Mouse (Mus musculus): ENCODE results near the gene Pou5f1. TPM values are rescaled to one million over a fixed set of nuclear protein-coding genes. Genes with fewer than 3 reads are reported as not detected.

Pou5f1 gene
- polyA plus RNA-seq, 1 experiment from 2014 or later, result not detected

DNA sequence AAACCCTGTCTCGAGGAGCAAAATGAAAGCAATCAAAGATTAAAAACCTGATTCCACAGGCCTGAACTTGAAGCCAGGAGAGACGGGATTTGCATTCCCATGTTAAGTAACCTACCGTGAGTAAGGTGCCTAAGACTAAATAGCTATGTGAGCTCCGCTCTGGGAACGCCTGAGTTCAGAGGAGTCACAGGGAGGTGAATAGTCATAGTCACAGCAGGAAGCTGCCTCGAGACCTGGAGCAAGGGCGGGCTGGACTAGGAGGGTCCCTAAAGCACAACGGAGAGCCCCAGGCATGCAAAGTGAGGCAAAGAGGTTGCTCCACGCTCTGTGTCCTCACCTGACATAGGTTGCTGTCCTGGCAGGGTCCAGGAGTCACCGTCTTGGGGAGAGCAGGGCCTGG lies 33.7 kb downstream of the Pou5f1 start:
- no peaks in the 10 kb centered on the region for H3K9me3 ChIP-seq
- H3K9ac ChIP-seq, result no peak overlapping the region
- no peak for ATAC-seq (ENCODE audit: extremely low read depth, insufficient number of reproducible peaks, low FRiP score, low TSS enrichment)
- H3K4me2 ChIP-seq, result no peak overlapping the region
- H3K4me3 ChIP-seq, result no peak overlapping the region
- H3K4me1 ChIP-seq, result peaks cover 12% of the 10 kb centered on the region
- 0 out of 2 replicates have a peak, but pooled peaks cover 3% of the 10 kb centered on the region for H3K27me3 ChIP-seq (replicated peaks)
- no peak overlapping the region for H3K27ac ChIP-seq (replicated peaks)
- H3K36me3 ChIP-seq, result no peaks in the 10 kb centered on the region
- WGBS, result 46% methylated on average over 10 of the region's 10 CpGs

GRCm38 (mm10) chr17:35542761-35543411 lies 37.1 kb downstream of the Pou5f1 start:
- 0 out of 2 replicates have a peak, but pooled peaks cover 3% of the 10 kb centered on the region for H3K27me3 ChIP-seq (replicated peaks)
- WGBS, result 71% methylated on average over 15 of the region's 15 CpGs
- peak overlapping the region; percentile 37 for H3K4me2 ChIP-seq
- H3K36me3 ChIP-seq, result no peaks in the 10 kb centered on the region
- no peak overlapping the region for H3K9ac ChIP-seq
- no peak overlapping the region; the same call in 1 of the 2 replicates for H3K4me3 ChIP-seq
- peaks cover 17% of the 10 kb centered on the region for H3K4me1 ChIP-seq
- peak overlapping the region; percentile 15; the same call in 1 of the 2 replicates for H3K27ac ChIP-seq (replicated peaks)
- no peaks in the 10 kb centered on the region for H3K9me3 ChIP-seq
- no peak for ATAC-seq (ENCODE audit: extremely low read depth, insufficient number of reproducible peaks, low FRiP score, low TSS enrichment)

DNA sequence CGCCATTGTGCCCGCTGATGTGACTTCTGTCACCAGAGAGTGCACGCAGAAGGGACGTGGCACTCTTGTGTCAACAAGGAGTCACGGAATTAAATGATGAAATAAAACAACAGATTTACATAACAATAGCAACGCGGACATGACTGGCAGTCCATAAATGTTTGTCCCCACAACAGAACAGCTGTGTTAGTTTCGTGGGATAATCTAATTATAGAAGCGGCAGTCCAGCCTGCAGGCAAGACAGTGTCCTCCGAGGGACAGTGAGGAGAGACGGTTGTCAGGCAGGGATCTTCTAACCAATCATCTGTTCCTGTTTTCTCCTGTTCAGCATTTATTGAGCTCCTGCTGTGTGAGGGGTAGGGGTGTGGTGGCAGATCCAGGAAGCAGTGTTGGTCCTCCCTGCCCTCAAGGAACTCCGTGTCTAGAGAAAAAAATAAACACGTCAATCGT lies 37.6 kb downstream of the Pou5f1 start:
- Histone ChIP-seq H3K27me3 (replicated peaks) (0 out of 2 replicates have a peak, but pooled peaks cover 3% of the 10 kb centered on the region), H3K4me3 (no peak overlapping the region; the same call in 1 of the 2 replicates), H3K36me3 (no peaks in the 10 kb centered on the region), H3K9me3 (no peaks in the 10 kb centered on the region), H3K27ac (replicated peaks) (peak overlapping the region; percentile 15; the same call in 1 of the 2 replicates), H3K4me1 (peaks cover 21% of the 10 kb centered on the region), H3K4me2 (peak overlapping the region; percentile 37), H3K9ac (0 out of 2 replicates have a peak overlapping the region, but pooled peaks have one; percentile 59)
- no peak for ATAC-seq (ENCODE audit: extremely low read depth, insufficient number of reproducible peaks, low FRiP score, low TSS enrichment)
- 46% methylated on average over 14 of the region's 14 CpGs for WGBS

GRCm38 (mm10) chr17:35544001-35544400 lies 38.2 kb downstream of the Pou5f1 start:
- Histone ChIP-seq H3K4me1 (peaks cover 27% of the 10 kb centered on the region), H3K9ac (no peak overlapping the region), H3K4me2 (no peak overlapping the region), H3K4me3 (no peak overlapping the region), H3K27ac (replicated peaks) (no peak overlapping the region), H3K27me3 (replicated peaks) (0 out of 2 replicates have a peak, but pooled peaks cover 3% of the 10 kb centered on the region), H3K9me3 (no peaks in the 10 kb centered on the region), H3K36me3 (no peaks in the 10 kb centered on the region)
- ATAC-seq (ENCODE audit: extremely low read depth, insufficient number of reproducible peaks, low FRiP score, low TSS enrichment), result no peak
- WGBS, result 70% methylated on average over 6 of the region's 6 CpGs

- Histone ChIP-seq H3K4me2 (no peak overlapping the region), H3K9me3 (no peaks in the 10 kb centered on the region), H3K9ac (no peak overlapping the region), H3K4me1 (peaks cover 33% of the 10 kb centered on the region), H3K36me3 (no peaks in the 10 kb centered on the region), H3K4me3 (no peak overlapping the region), H3K27ac (replicated peaks) (no peak overlapping the region), H3K27me3 (replicated peaks) (0 out of 2 replicates have a peak, but pooled peaks cover 3% of the 10 kb centered on the region)
- WGBS, result 34% methylated on average over 6 of the region's 6 CpGs
- no peak for ATAC-seq (ENCODE audit: extremely low read depth, insufficient number of reproducible peaks, low FRiP score, low TSS enrichment)
Measured at GRCm38 (mm10) chr17:35544680-35545079, 38.9 kb downstream of the Pou5f1 start.

GRCm38 (mm10) chr17:35547465-35547864 lies 41.6 kb downstream of the Pou5f1 start:
- peaks cover 60% of the 10 kb centered on the region for H3K4me1 ChIP-seq
- WGBS, result 78% methylated on average over 2 of the region's 2 CpGs

GRCm38 (mm10) chr17:35548636-35549035 lies 42.8 kb downstream of the Pou5f1 start:
- H3K4me3 ChIP-seq, result no peak overlapping the region
- H3K27ac ChIP-seq (replicated peaks), result peak overlapping the region; percentile 99
- H3K9me3 ChIP-seq, result no peaks in the 10 kb centered on the region
- H3K27me3 ChIP-seq (replicated peaks), result no peaks in the 10 kb centered on the region
- peaks cover 53% of the 10 kb centered on the region for H3K4me1 ChIP-seq
- 16% methylated on average over 5 of the region's 5 CpGs for WGBS
- no peak overlapping the region for H3K4me2 ChIP-seq
- ATAC-seq (ENCODE audit: extremely low read depth, insufficient number of reproducible peaks, low FRiP score, low TSS enrichment), result no peak
- no peaks in the 10 kb centered on the region for H3K36me3 ChIP-seq
- peak overlapping the region; percentile 47; the same call in 1 of the 2 replicates for H3K9ac ChIP-seq

More at GRCm38 (mm10) chr17:35547465-35547864, 41.6 kb downstream of the Pou5f1 start:
- no peak overlapping the region for H3K9ac ChIP-seq
- H3K27me3 ChIP-seq (replicated peaks), result no peaks in the 10 kb centered on the region
- ATAC-seq (ENCODE audit: extremely low read depth, insufficient number of reproducible peaks, low FRiP score, low TSS enrichment), result no peak
- no peak overlapping the region for H3K4me3 ChIP-seq
- H3K36me3 ChIP-seq, result no peaks in the 10 kb centered on the region
- H3K4me2 ChIP-seq, result no peak overlapping the region
- no peaks in the 10 kb centered on the region for H3K9me3 ChIP-seq
- no peak overlapping the region for H3K27ac ChIP-seq (replicated peaks)

- Histone ChIP-seq H3K9me3 (no peaks in the 10 kb centered on the region), H3K9ac (peak overlapping the region; percentile 77), H3K27me3 (replicated peaks) (no peaks in the 10 kb centered on the region), H3K4me1 (peaks cover 48% of the 10 kb centered on the region), H3K4me3 (peak overlapping the region; percentile 33), H3K36me3 (no peaks in the 10 kb centered on the region), H3K4me2 (peak overlapping the region; percentile 60), H3K27ac (replicated peaks) (peak overlapping the region; percentile 99)
- peak; percentile 80 for ATAC-seq (ENCODE audit: extremely low read depth, insufficient number of reproducible peaks, low FRiP score, low TSS enrichment)
- WGBS, result 14% methylated on average over 15 of the region's 15 CpGs
Measured at GRCm38 (mm10) chr17:35549437-35550142, 43.8 kb downstream of the Pou5f1 start.

DNA sequence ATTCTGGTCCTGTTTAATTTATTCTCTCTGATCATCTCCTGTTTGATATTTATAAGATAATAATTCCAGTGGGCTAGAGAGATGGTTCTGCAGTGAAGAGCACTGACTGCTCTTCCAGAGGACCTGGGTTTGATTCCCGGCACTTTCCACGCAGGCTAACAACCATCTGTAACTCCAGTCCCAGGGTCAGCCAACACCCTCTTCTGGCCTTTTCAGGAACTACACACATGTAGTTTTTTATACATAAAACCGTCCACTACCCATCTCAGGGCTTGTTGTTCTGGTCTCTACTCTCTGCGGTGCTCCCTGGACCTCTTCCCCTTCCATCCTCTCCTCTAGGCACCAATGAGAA lies 44.3 kb downstream of the Pou5f1 start:
- no peaks in the 10 kb centered on the region for H3K27me3 ChIP-seq (replicated peaks)
- ATAC-seq (ENCODE audit: extremely low read depth, insufficient number of reproducible peaks, low FRiP score, low TSS enrichment), result no peak
- peak overlapping the region; percentile 60 for H3K4me2 ChIP-seq
- H3K4me1 ChIP-seq, result peaks cover 48% of the 10 kb centered on the region
- H3K9me3 ChIP-seq, result no peaks in the 10 kb centered on the region
- peak overlapping the region; percentile 33 for H3K4me3 ChIP-seq
- H3K9ac ChIP-seq, result peak overlapping the region; percentile 77
- no peaks in the 10 kb centered on the region for H3K36me3 ChIP-seq
- peak overlapping the region; percentile 99 for H3K27ac ChIP-seq (replicated peaks)
- 90% methylated on average over 4 of the region's 4 CpGs for WGBS

DNA sequence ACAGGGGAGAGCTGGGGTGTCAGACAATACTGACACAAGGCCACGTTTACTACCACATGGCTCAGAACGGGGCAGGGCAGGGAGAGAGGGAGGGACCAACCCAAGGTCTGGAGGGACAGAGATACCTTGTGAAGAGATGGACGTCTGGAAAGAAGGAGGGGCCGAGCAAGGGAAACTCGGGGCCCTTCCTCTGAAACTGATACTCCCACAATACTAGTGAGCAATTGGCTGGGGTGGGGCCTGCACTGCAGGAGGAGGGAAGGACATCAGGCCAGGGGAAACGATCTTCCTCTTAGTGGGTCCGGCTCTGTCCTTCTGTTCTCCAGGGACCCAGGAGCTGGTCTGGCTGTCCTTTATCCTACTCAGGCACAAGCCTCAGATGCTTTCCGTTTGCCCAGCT lies 45.1 kb downstream of the Pou5f1 start:
- WGBS, result 53% methylated on average over 8 of the region's 8 CpGs
- H3K4me2 ChIP-seq, result no peak overlapping the region
- ATAC-seq (ENCODE audit: extremely low read depth, insufficient number of reproducible peaks, low FRiP score, low TSS enrichment), result no peak
- no peak overlapping the region for H3K4me3 ChIP-seq
- no peaks in the 10 kb centered on the region for H3K9me3 ChIP-seq
- no peaks in the 10 kb centered on the region for H3K36me3 ChIP-seq
- peaks cover 48% of the 10 kb centered on the region for H3K4me1 ChIP-seq
- H3K27ac ChIP-seq (replicated peaks), result peak overlapping the region; percentile 99
- no peaks in the 10 kb centered on the region for H3K27me3 ChIP-seq (replicated peaks)
- peak overlapping the region; percentile 66 for H3K9ac ChIP-seq

- Histone ChIP-seq H3K27me3 (replicated peaks) (no peaks in the 10 kb centered on the region), H3K27ac (replicated peaks) (peak within 1 kb of the TSS; percentile 99), H3K9me3 (no peaks in the 10 kb centered on the region), H3K36me3 (no peaks in the 10 kb centered on the region), H3K9ac (peak within 1 kb of the TSS; percentile 66), H3K4me2 (no peak within 1 kb of the TSS), H3K4me3 (no peak within 1 kb of the TSS), H3K4me1 (peaks cover 50% of the 10 kb centered on the region)
- WGBS, result 66% methylated on average over 10 of the region's 10 CpGs
- no peak for ATAC-seq (ENCODE audit: extremely low read depth, insufficient number of reproducible peaks, low FRiP score, low TSS enrichment)
Measured at GRCm38 (mm10) chr17:35551881-35552414, 46.1 kb downstream of the Pou5f1 start, which contains the start of gene Cdsn. Gene Cdsn, plus strand, starts transcription at chr17:35552128.
